Mouse (Mus musculus): Measurements from ENCODE around the gene Actg2. TPM values are rescaled to one million over a fixed set of nuclear protein-coding genes. Genes with fewer than 3 reads are reported as not detected.
A peak's percentile ranks its signal among the peaks of the same experiment; 100 is the strongest.
"Not testable (repeated sequence)": the region's sequence is repeated elsewhere in the genome, so short reads cannot be mapped to it uniquely, and the experiment has no call there.

Actg2 gene
- 0.31 and 2.2 TPM in 2 replicates for polyA plus RNA-seq (2015; fragmentation: Nextera tagmentation; extraction: Ambion mirVana)

DNA sequence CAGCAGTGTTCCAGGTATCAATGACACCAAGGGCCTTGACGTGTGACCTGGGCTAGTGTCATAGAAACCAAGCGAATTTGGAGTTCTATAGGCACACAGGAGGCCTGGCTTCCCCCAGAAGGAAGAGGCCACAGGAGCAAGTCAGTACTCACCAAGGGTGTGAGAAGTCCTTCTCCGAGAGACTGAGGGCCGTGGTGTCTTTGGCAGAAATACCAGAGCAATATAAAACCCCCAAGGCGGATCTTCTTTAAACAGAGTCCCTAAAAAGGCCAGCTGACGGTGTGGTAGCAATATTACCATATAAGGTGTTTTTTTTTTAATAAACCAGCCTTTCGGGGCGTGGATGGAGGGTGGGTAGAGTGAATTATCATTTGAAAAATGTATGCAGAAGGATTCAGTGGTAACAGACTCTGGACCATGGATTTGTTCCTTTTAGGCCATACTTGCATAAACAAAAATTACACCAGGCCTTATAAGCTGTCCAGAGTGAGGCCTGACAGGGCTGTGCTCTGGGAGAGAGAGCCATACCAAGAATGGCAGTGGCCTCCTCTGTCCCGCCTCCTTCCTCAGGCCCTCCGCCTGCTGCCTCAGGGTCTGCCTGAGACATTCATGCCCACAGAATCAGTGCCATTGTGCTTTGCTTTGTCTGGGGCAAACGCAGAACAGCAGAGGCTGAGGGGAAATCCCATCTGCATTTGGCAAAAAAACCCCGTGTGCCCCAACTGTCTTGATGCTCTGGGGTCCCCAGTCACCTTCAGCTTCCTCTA is at the start of gene Actg2:
Actg2 (minus strand) TSS at position 238 of the 767 bp plus-strand sequence.
- Histone ChIP-seq H3K9me3 (replicated peaks) (no peaks in the 10 kb centered on the region), H3K4me3 (no peak within 1 kb of the TSS), H3K4me2 (no peak within 1 kb of the TSS), H3K27ac (no peak within 1 kb of the TSS), H3K4me1 (no peaks in the 10 kb centered on the region), H3K27me3 (no peaks in the 10 kb centered on the region), H3K36me3 (ENCODE audit: poor library complexity, severe bottlenecking) (no peaks in the 10 kb centered on the region), H3K9ac (no peak within 1 kb of the TSS)
- ATAC-seq, result no peak
- 62% methylated on average over 12 of the region's 12 CpGs for WGBS

DNA sequence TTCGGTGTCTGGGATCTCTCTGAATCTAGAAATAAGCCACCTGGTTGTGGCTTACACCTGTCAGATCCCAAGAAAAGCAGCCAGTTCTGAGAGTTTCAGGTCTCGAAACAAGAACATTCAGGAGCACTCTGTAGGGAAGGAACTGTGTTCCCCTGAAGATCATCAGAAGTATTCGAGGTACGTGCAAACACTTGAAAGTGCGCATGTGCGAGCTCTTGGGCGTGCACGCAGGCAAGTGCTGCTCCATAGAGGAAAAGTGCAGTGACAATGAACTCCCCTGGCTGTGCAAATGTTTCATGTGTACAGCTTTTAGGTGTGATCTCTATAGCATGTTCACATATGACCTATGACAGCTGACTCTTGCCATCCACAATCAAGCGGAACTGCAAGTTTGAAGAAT is 49.3 kb upstream of the Actg2 start:
- not testable (repeated sequence) for H3K4me2 ChIP-seq; H3K27ac ChIP-seq; ATAC-seq; H3K9ac ChIP-seq; H3K9me3 ChIP-seq (replicated peaks); H3K36me3 ChIP-seq (ENCODE audit: poor library complexity, severe bottlenecking); H3K4me1 ChIP-seq; H3K4me3 ChIP-seq
- 92% methylated on average over 9 of the region's 9 CpGs for WGBS
- peaks cover 12% of the 10 kb centered on the region for H3K27me3 ChIP-seq

- ATAC-seq, result no peak
- peaks cover 16% of the 10 kb centered on the region for H3K27me3 ChIP-seq
- 75% methylated on average over 2 of the region's 2 CpGs for WGBS
- no peak overlapping the region for H3K9ac ChIP-seq
- H3K4me3 ChIP-seq, result no peak overlapping the region
- H3K27ac ChIP-seq, result no peak overlapping the region
- H3K9me3 ChIP-seq (replicated peaks), result no peaks in the 10 kb centered on the region
- H3K4me2 ChIP-seq, result no peak overlapping the region
- H3K4me1 ChIP-seq, result no peaks in the 10 kb centered on the region
- H3K36me3 ChIP-seq (ENCODE audit: poor library complexity, severe bottlenecking), result no peaks in the 10 kb centered on the region
Measured at GRCm38 (mm10) chr6:83583591-83583990, 47.5 kb upstream of the Actg2 start.

- peaks cover 20% of the 10 kb centered on the region for H3K27me3 ChIP-seq
- no peak overlapping the region for H3K9ac ChIP-seq
- 1% methylated on average over 6 of the region's 6 CpGs for WGBS
- ATAC-seq, result peak; percentile 75
- H3K4me3 ChIP-seq, result no peak overlapping the region
- no peak overlapping the region for H3K27ac ChIP-seq
- H3K4me2 ChIP-seq, result peak overlapping the region; percentile 23
- H3K4me1 ChIP-seq, result no peaks in the 10 kb centered on the region
- H3K9me3 ChIP-seq (replicated peaks), result no peaks in the 10 kb centered on the region
- H3K36me3 ChIP-seq (ENCODE audit: poor library complexity, severe bottlenecking), result no peaks in the 10 kb centered on the region
Measured at GRCm38 (mm10) chr6:83582938-83583270, 46.8 kb upstream of the Actg2 start.

GRCm38 (mm10) chr6:83582135-83582937 is 46.3 kb upstream of the Actg2 start:
- Histone ChIP-seq H3K9ac (no peak overlapping the region), H3K4me1 (no peaks in the 10 kb centered on the region), H3K4me2 (peak overlapping the region; percentile 23), H3K4me3 (no peak overlapping the region), H3K27ac (no peak overlapping the region), H3K36me3 (ENCODE audit: poor library complexity, severe bottlenecking) (no peaks in the 10 kb centered on the region), H3K27me3 (peaks cover 20% of the 10 kb centered on the region), H3K9me3 (replicated peaks) (no peaks in the 10 kb centered on the region)
- 39% methylated on average over 20 of the region's 20 CpGs for WGBS
- no peak for ATAC-seq

DNA sequence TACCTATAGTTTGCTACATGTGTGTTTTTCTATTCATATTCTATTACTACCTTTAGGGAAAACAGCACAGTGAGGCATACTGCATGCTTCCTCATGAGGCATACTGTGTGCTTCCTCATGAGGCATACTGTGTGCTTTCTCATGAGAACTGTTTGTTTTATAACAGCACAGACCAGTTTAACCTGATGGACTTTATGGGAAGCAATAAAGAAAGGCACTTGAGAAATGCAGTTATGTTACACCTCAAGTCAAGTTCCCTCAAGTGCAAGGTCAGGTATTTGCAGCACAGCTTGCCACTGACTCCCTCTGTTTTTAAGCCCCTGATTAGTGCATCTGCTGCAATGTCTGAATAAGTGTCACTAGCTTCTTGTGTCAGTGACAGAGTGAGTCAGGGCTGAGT is 41.5 kb upstream of the Actg2 start:
- Histone ChIP-seq H3K4me2 (no peak overlapping the region), H3K4me3 (no peak overlapping the region), H3K4me1 (peaks cover 4% of the 10 kb centered on the region; the same call in 1 of the 2 replicates), H3K9me3 (replicated peaks) (no peaks in the 10 kb centered on the region), H3K9ac (no peak overlapping the region), H3K27ac (no peak overlapping the region), H3K36me3 (ENCODE audit: poor library complexity, severe bottlenecking) (no peaks in the 10 kb centered on the region), H3K27me3 (peaks cover 21% of the 10 kb centered on the region)
- ATAC-seq, result no peak

- no peak overlapping the region for H3K9ac ChIP-seq
- ATAC-seq, result no peak
- no peak overlapping the region for H3K27ac ChIP-seq
Measured at GRCm38 (mm10) chr6:83575609-83576008, 39.5 kb upstream of the Actg2 start.

DNA sequence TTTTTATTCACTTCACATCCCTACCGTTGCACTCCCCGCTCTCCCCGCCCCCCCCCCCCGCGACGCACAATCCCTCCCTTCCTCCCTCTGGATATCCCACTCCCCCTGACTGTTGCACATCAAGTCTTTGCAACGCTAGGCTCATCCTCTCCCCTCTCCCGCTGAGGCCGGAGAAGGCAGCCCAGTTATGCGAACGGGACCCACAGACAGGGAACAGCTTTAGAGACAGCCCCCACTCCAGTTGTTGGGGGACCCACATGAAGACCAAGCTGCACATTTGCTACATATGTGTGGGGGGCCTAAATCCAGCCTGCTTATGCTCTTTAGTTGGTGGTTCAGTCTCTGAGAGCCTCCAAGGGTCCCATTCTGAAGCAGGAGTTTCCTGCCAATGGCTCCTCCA is 36.6 kb upstream of the Actg2 start, which contains the start of gene Stambp:
Stambp (minus strand) TSS at position 59 of the 400 bp plus-strand sequence.
- Histone ChIP-seq H3K4me2 (peak within 1 kb of the TSS; percentile 91), H3K27ac (peak within 1 kb of the TSS; percentile 85), H3K9ac (peak within 1 kb of the TSS; percentile 87), H3K4me3 (peak within 1 kb of the TSS; percentile 82), H3K9me3 (replicated peaks) (no peaks in the 10 kb centered on the region), H3K4me1 (peaks cover 16% of the 10 kb centered on the region), H3K36me3 (ENCODE audit: poor library complexity, severe bottlenecking) (peaks cover 18% of the 10 kb centered on the region), H3K27me3 (peaks cover 5% of the 10 kb centered on the region; the same call in 1 of the 2 replicates)
- peak; percentile 79 for ATAC-seq
- WGBS, result 0% methylated on average over 5 of the region's 11 CpGs

More at GRCm38 (mm10) chr6:83575609-83576008, 39.5 kb upstream of the Actg2 start:
- no peak overlapping the region for H3K4me2 ChIP-seq
- H3K9me3 ChIP-seq (replicated peaks), result no peaks in the 10 kb centered on the region
- no peak overlapping the region for H3K4me3 ChIP-seq
- H3K36me3 ChIP-seq (ENCODE audit: poor library complexity, severe bottlenecking), result no peaks in the 10 kb centered on the region
- WGBS, result 80% methylated on average over 4 of the region's 4 CpGs
- peaks cover 13% of the 10 kb centered on the region for H3K27me3 ChIP-seq
- peaks cover 16% of the 10 kb centered on the region for H3K4me1 ChIP-seq

- WGBS, result 6% methylated on average over 37 of the region's 37 CpGs
Measured at GRCm38 (mm10) chr6:83571840-83572667, 36.0 kb upstream of the Actg2 start.

GRCm38 (mm10) chr6:83568901-83569862 is 33.1 kb upstream of the Actg2 start:
- H3K4me1 ChIP-seq, result peaks cover 16% of the 10 kb centered on the region
- H3K27me3 ChIP-seq, result 0 out of 2 replicates have a peak, but pooled peaks cover 5% of the 10 kb centered on the region
- WGBS, result 76% methylated on average over 20 of the region's 20 CpGs
- H3K4me3 ChIP-seq, result no peak overlapping the region
- ATAC-seq, result no peak
- no peak overlapping the region for H3K27ac ChIP-seq
- H3K9me3 ChIP-seq (replicated peaks), result no peaks in the 10 kb centered on the region
- H3K9ac ChIP-seq, result no peak overlapping the region
- H3K36me3 ChIP-seq (ENCODE audit: poor library complexity, severe bottlenecking), result peaks cover 31% of the 10 kb centered on the region
- no peak overlapping the region for H3K4me2 ChIP-seq

More at GRCm38 (mm10) chr6:83571840-83572667, 36.0 kb upstream of the Actg2 start:
- H3K36me3 ChIP-seq (ENCODE audit: poor library complexity, severe bottlenecking), result peaks cover 22% of the 10 kb centered on the region
- H3K27ac ChIP-seq, result peak overlapping the region; percentile 85
- peak overlapping the region; percentile 82 for H3K4me3 ChIP-seq
- H3K4me2 ChIP-seq, result peak overlapping the region; percentile 91
- ATAC-seq, result peak; percentile 99
- peaks cover 16% of the 10 kb centered on the region for H3K4me1 ChIP-seq
- no peaks in the 10 kb centered on the region for H3K9me3 ChIP-seq (replicated peaks)
- H3K9ac ChIP-seq, result peak overlapping the region; percentile 87
- H3K27me3 ChIP-seq, result 0 out of 2 replicates have a peak, but pooled peaks cover 5% of the 10 kb centered on the region

GRCm38 (mm10) chr6:83555972-83556371 is 19.9 kb upstream of the Actg2 start:
- no peaks in the 10 kb centered on the region for H3K27me3 ChIP-seq
- no peaks in the 10 kb centered on the region for H3K9me3 ChIP-seq (replicated peaks)
- no peak overlapping the region for H3K9ac ChIP-seq
- no peaks in the 10 kb centered on the region for H3K4me1 ChIP-seq
- H3K36me3 ChIP-seq (ENCODE audit: poor library complexity, severe bottlenecking), result peaks cover 75% of the 10 kb centered on the region
- ATAC-seq, result no peak
- no peak overlapping the region for H3K27ac ChIP-seq
- no peak overlapping the region for H3K4me3 ChIP-seq
- no peak overlapping the region for H3K4me2 ChIP-seq
- WGBS, result 87% methylated on average over 6 of the region's 6 CpGs
